Mouse (Mus musculus): ENCODE measurements around the gene Serpinb6a. TPM values are rescaled to one million over a fixed set of nuclear protein-coding genes. Genes with fewer than 3 reads are reported as not detected.

The Serpinb6a gene
- 46.0 and 50.9 TPM in 2 replicates for polyA plus RNA-seq (2015; fragmentation: Nextera tagmentation; extraction: Ambion mirVana)

DNA sequence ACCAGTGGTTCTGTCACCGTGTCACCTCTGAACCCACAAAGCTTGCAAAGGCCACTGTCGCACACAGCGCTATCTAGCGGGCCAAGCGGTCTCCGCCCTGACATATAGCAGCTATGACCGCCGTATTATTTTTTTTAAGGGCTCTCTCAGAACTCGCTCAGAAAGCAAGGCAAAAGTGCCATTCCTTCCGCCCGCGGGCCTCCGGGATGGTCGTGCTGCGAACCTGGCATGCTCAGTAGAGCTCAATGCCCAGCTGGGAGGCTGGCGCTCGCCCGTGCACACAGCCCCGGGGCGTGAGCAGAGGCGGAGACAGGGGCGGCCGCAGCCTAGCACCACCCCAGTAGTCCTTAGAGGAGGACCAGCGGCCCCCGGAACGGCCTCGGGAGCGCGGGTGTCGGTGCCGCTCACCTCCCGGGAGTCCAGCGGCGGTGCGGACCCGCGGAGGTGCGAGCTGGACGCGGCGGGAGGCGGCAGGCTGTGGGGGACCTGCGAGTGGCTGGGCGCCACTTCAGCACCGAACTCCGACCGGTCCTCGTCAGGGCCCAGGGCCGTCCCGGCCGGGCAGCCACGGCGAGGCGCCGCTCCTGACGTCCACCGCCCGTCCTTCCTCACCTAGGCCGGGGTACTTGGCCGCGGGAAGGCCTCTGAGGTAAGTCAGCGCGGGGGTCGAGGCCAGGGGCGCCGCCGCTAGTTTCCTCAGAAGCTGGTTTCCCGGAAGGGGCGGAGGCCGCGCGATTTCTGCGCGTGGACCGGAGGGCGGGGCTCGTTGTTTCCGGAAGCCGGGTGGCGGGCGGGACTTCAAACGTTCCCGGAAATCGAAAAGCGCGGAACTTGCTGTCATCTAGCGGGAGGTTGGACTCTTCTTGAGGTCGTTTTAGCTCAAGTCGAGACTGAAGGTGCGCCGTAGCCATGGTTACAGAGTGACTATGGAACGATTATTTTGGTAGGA is at the start of gene Serpinb6a, which contains the start of gene Ripk1:
TSS of gene Serpinb6a (minus strand) at position 737 of the 949 bp plus-strand sequence.
TSS of gene Ripk1 (plus strand) at position 306 of the 949 bp plus-strand sequence.
- H3K4me2 ChIP-seq, result peak within 1 kb of the TSS; percentile 69
- H3K9me3 ChIP-seq (replicated peaks), result no peaks in the 10 kb centered on the region
- H3K27me3 ChIP-seq (replicated peaks), result no peaks in the 10 kb centered on the region
- peak within 1 kb of the TSS; percentile 93 for H3K9ac ChIP-seq (replicated peaks)
- peaks cover 19% of the 10 kb centered on the region for H3K4me1 ChIP-seq
- peak; percentile 98 for ATAC-seq (ENCODE audit: low FRiP score)
- peaks cover 3% of the 10 kb centered on the region; the same call in 1 of the 2 replicates for H3K36me3 ChIP-seq
- under 1% methylated on average over 92 of the region's 92 CpGs for WGBS
- H3K27ac ChIP-seq (replicated peaks), result peak within 1 kb of the TSS; percentile 91
- H3K4me3 ChIP-seq (replicated peaks), result peak within 1 kb of the TSS; percentile 81

DNA sequence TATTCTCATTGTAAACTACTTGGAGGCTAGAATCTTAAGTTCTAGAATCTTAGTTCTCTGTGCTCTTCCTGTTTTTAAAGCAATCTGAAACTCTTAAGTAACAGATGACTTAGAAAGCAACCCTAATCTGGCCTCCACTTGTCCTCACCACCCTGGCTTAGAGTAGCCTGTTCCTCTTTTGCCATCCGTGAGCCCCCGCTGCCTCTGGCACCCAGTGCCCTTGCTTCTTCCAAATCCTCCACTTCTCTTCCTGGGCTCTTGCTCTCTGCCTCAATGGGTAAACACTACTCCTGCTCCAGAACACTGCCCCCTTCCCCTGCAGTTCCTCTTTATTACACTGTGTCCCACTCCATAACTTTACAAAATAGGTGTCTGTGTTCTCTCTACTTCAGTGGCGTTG is 49.1 kb upstream of the Serpinb6a start:
- H3K4me1 ChIP-seq, result peaks cover under 1% of the 10 kb centered on the region
- no peak overlapping the region for H3K27ac ChIP-seq (replicated peaks)
- no peaks in the 10 kb centered on the region for H3K27me3 ChIP-seq (replicated peaks)
- no peak overlapping the region for H3K4me2 ChIP-seq
- H3K9ac ChIP-seq (replicated peaks), result no peak overlapping the region
- H3K9me3 ChIP-seq (replicated peaks), result no peaks in the 10 kb centered on the region
- ATAC-seq (ENCODE audit: low FRiP score), result no peak
- no peak overlapping the region for H3K4me3 ChIP-seq (replicated peaks)
- peaks cover 43% of the 10 kb centered on the region for H3K36me3 ChIP-seq
- WGBS, result 98% methylated on average over 3 of the region's 3 CpGs

DNA sequence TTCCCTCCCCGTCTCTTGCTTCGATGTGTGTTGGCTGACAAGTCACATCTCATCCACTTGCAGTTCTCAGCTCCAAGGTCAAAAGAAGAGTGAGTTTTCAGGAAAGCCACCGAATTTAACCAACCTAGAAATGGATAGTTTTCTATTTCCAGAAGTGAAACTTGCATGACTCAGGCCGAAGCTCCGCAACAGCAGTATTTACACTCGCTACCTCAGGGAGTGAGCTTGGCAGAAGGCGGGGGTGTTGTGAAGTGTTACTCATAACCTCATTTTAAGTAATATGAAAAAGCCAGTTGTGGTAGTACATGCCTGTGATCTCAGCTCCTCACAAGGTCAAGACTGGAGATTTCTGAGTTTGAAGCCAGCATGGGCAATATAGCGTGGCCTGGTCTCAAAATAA is 47.9 kb upstream of the Serpinb6a start:
- Histone ChIP-seq H3K9ac (replicated peaks) (no peak overlapping the region), H3K4me2 (no peak overlapping the region), H3K27me3 (replicated peaks) (no peaks in the 10 kb centered on the region), H3K4me3 (replicated peaks) (no peak overlapping the region), H3K4me1 (peaks cover 4% of the 10 kb centered on the region), H3K36me3 (peaks cover 37% of the 10 kb centered on the region), H3K9me3 (replicated peaks) (no peaks in the 10 kb centered on the region), H3K27ac (replicated peaks) (no peak overlapping the region)
- WGBS, result 96% methylated on average over 8 of the region's 8 CpGs
- no peak for ATAC-seq (ENCODE audit: low FRiP score)

DNA sequence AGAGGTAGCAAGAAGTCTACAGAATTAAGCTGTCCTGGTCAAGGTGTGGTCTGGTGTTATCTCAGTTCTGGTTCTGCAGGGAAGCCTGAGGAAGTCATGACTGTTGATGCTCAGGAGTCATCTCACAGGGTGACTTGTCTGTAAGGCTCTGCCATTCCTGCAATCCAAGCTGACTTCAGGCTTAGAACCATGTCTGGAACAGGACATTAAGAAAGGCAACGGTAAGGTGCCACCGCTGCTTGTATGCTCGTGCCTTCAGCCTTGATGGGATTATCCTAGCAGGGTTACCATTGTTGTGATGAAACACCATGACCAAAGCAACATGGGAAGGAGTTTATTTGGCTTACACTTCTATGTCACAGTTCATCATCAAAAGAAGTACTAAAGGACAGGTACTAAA is 44.9 kb upstream of the Serpinb6a start:
- no peak for ATAC-seq (ENCODE audit: low FRiP score)
- Histone ChIP-seq H3K4me2 (no peak overlapping the region), H3K9ac (replicated peaks) (no peak overlapping the region), H3K9me3 (replicated peaks) (no peaks in the 10 kb centered on the region), H3K27me3 (replicated peaks) (no peaks in the 10 kb centered on the region), H3K36me3 (peaks cover 22% of the 10 kb centered on the region), H3K4me1 (peaks cover 5% of the 10 kb centered on the region), H3K27ac (replicated peaks) (no peak overlapping the region), H3K4me3 (replicated peaks) (no peak overlapping the region)
- WGBS, result 85% methylated on average over 3 of the region's 3 CpGs

DNA sequence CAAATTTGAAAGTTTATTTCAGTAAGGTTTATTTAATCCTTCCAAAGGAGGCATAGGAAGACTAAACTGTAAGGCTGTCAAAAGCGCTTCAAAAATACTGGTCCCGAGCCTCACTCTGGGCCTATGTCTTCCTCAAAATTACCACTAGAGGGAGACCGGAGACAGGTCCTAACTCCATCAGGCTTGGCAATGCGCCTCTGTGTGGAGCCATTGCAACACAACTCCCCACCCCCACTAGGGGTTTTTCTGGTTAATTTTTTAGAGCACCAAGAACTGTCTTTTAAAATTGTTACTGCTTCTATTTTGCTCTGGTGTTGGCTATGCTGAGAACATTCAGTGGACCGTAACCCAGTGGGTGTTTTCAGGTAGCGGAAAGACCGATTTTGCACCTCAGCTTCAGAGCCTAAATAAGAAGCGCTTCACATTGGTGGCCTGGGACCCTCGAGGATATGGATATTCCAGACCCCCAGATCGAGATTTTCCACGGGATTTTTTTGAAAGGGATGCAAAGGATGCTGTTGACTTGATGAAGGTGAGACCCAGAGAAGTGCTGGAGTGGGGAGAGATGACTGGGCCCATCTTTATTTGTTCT is 43.9 kb upstream of the Serpinb6a start:
- peaks cover 15% of the 10 kb centered on the region for H3K36me3 ChIP-seq
- H3K4me1 ChIP-seq, result peaks cover 8% of the 10 kb centered on the region
- H3K4me3 ChIP-seq (replicated peaks), result no peak overlapping the region
- no peak overlapping the region for H3K4me2 ChIP-seq
- WGBS, result 42% methylated on average over 11 of the region's 11 CpGs
- ATAC-seq (ENCODE audit: low FRiP score), result peak; percentile 92
- no peaks in the 10 kb centered on the region for H3K27me3 ChIP-seq (replicated peaks)
- H3K9me3 ChIP-seq (replicated peaks), result no peaks in the 10 kb centered on the region
- peak overlapping the region; percentile 33; the same call in 1 of the 2 replicates for H3K27ac ChIP-seq (replicated peaks)
- H3K9ac ChIP-seq (replicated peaks), result no peak overlapping the region

DNA sequence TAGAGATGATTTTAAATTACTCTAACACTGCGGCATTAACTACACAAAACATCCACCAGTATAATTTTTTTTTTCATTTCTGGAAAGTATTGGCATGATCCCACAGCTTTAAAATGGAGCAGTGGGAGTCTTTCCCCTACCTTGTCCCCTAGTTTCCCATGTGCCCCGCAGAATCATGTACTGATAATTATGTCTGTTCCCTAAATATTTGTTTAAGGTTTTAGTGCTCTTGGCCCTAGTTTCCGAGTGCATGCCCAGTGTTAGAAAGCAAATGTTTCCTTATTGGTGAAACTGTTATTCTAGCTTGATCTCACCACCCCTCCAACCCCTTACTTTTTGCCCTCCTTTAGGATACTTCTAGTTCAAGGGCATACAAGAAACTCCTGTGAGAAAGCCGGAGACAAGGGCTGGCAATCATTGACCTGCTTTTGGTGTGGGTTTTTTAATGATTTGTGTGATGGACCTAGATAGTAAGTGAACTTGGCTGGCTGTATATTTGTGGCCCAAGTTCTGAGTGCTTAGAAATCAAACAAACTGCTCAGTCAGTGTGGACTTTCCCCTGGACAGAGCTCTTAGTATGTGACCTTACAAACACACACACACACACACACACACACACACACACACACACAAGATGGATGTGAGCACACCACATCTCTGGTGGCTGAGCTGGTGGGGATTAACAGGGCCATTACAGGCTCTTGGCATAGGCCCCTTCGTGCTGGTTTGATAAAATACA is 43.1 kb upstream of the Serpinb6a start:
- no peak overlapping the region for H3K27ac ChIP-seq (replicated peaks)
- no peak for ATAC-seq (ENCODE audit: low FRiP score)
- H3K4me1 ChIP-seq, result peaks cover 8% of the 10 kb centered on the region
- 66% methylated on average over 5 of the region's 5 CpGs for WGBS
- H3K9ac ChIP-seq (replicated peaks), result no peak overlapping the region
- H3K4me2 ChIP-seq, result no peak overlapping the region
- H3K36me3 ChIP-seq, result peaks cover 15% of the 10 kb centered on the region
- no peaks in the 10 kb centered on the region for H3K27me3 ChIP-seq (replicated peaks)
- H3K4me3 ChIP-seq (replicated peaks), result no peak overlapping the region
- H3K9me3 ChIP-seq (replicated peaks), result no peaks in the 10 kb centered on the region

DNA sequence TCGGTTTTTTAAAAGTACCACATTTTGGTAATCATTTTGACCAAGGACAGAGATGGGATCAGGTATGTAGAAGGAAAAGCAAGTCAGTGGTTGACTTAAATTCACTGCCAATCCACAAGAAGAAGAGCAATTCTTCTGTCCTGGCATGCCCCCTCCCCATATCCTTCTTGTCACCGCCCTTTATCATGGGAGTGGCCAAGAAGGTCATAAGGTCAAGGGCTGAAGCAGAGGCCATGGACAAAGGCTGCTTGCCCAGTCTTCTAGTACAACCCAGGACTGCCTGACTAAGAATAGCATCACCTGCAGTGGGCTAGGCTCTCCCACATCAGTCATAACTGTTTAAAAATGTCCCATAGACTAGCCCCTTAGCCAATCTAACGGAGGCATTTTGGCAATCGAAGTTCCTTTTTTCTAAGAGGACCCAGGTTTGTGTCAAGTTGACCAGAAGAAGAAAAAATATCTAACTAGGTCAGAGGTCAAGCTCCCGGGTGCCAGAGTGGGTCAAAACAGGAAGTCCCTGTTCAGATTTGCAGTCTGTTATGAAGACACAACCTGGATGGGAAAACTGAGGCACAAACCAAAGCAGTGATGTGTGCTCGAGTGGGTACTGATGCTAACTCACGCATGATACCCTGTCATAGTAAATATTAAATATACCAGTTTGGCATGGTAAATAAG is 41.3 kb upstream of the Serpinb6a start:
- WGBS, result 86% methylated on average over 7 of the region's 7 CpGs
- no peak overlapping the region for H3K9ac ChIP-seq (replicated peaks)

DNA sequence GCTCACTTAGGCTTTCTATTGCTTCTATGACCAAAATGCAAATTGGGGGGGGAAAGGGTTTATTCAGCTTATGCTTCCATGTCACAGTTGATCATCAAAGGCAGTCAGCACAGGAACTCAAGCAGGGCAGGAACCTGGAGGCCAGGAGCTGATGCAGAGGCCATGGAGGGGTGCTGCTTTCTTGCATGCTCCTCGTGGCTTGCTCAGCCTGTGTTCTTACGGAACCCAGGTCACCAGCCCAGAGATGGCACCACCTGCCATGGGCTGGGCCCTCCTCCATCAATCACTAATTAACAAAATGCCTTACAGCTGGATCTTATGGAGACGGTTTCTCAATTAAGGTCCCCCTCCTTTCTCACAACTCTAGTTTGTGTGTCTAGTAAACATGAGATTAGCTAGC is 37.5 kb upstream of the Serpinb6a start:
- no peaks in the 10 kb centered on the region for H3K36me3 ChIP-seq
- ATAC-seq (ENCODE audit: low FRiP score), result no peak
- 92% methylated on average over 3 of the region's 3 CpGs for WGBS

More for the DNA sequence above, 41.3 kb upstream of the Serpinb6a start:
- Histone ChIP-seq H3K4me2 (no peak overlapping the region), H3K4me3 (replicated peaks) (no peak overlapping the region), H3K4me1 (peaks cover 12% of the 10 kb centered on the region), H3K27me3 (replicated peaks) (no peaks in the 10 kb centered on the region), H3K36me3 (peaks cover 11% of the 10 kb centered on the region; the same call in 1 of the 2 replicates), H3K27ac (replicated peaks) (no peak overlapping the region), H3K9me3 (replicated peaks) (no peaks in the 10 kb centered on the region)
- ATAC-seq (ENCODE audit: low FRiP score), result no peak

DNA sequence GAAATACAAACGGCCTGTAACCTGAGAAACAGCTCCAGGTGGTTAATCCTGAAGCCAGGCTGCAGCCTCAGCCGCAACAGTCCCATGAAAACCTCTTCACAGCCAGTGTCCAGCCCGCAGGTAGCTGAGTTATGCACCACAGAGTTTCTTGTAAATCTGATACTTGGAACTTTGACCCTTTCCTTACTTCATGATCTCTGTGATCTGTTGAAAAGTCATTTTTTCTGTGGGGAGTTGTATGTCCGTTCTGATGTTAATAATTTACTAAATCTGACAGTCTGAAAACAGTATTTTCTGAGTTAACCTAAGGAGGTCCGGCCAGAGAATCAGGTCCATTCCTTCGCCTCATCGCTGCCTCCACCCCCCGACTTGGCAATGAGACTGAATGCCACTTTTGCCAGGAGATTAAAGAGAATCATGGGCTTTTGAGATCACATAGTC is 36.3 kb upstream of the Serpinb6a start:
- Histone ChIP-seq H3K36me3 (peaks cover 2% of the 10 kb centered on the region; the same call in 1 of the 2 replicates), H3K4me3 (replicated peaks) (peak overlapping the region; percentile 76), H3K4me2 (peak overlapping the region; percentile 73), H3K9me3 (replicated peaks) (no peaks in the 10 kb centered on the region), H3K27me3 (replicated peaks) (no peaks in the 10 kb centered on the region), H3K9ac (replicated peaks) (0 out of 2 replicates have a peak overlapping the region, but pooled peaks have one; percentile 6), H3K4me1 (peaks cover 25% of the 10 kb centered on the region), H3K27ac (replicated peaks) (no peak overlapping the region)
- WGBS, result 53% methylated on average over 8 of the region's 8 CpGs
- ATAC-seq (ENCODE audit: low FRiP score), result no peak

More for the DNA sequence above, 37.5 kb upstream of the Serpinb6a start:
- H3K4me3 ChIP-seq (replicated peaks), result no peak overlapping the region
- H3K27ac ChIP-seq (replicated peaks), result no peak overlapping the region
- peaks cover 25% of the 10 kb centered on the region for H3K4me1 ChIP-seq
- no peak overlapping the region for H3K4me2 ChIP-seq
- H3K9ac ChIP-seq (replicated peaks), result no peak overlapping the region
- H3K27me3 ChIP-seq (replicated peaks), result no peaks in the 10 kb centered on the region
- no peaks in the 10 kb centered on the region for H3K9me3 ChIP-seq (replicated peaks)

DNA sequence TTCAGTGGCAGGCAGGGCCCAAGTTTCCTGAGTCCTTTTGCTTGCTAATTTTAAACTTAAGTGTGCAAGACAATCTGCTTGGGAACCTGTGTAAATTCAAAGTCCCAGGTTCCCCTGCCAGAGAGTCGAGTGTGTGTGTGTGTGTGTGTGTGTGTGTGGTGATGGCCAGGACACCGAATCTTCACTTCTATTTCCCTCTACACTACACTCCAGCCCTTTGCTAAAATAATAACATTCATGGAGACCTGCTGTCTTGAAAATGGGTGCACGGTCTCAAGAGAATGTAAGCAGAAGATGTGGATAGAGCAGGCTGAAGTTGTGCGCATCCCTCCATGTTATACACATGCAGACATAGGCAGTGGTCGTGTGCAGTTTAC is 35.5 kb upstream of the Serpinb6a start:
- peaks cover 25% of the 10 kb centered on the region for H3K4me1 ChIP-seq

More for the DNA sequence above, 35.5 kb upstream of the Serpinb6a start:
- Histone ChIP-seq H3K27me3 (replicated peaks) (no peaks in the 10 kb centered on the region), H3K4me3 (replicated peaks) (peak overlapping the region; percentile 76), H3K9me3 (replicated peaks) (no peaks in the 10 kb centered on the region), H3K9ac (replicated peaks) (peak overlapping the region; percentile 90), H3K36me3 (peaks cover 11% of the 10 kb centered on the region), H3K27ac (replicated peaks) (peak overlapping the region; percentile 92), H3K4me2 (peak overlapping the region; percentile 73)
- peak; percentile 11; the same call in 1 of the 2 replicates for ATAC-seq (ENCODE audit: low FRiP score)
- WGBS, result 39% methylated on average over 5 of the region's 5 CpGs
